Mouse (Mus musculus) MEL (cell line): ENCODE measurements at regions not wholly inside any gene's neighbourhood (a gene's known extent, or its start where the extent isn't known, plus 50 kb on each side); places are given as distances from the start of the nearest gene placed in this dataset.

Experiments used
- CHD1 ChIP-seq: IDR thresholded peaks from 2 replicates; pipeline ENCODE4 v1.6.1; 2012; ENCODE audit warnings: low read depth, mild to moderate bottlenecking, inconsistent platforms, low read length, improper control_type of control experiment
- CTCF ChIP-seq, 3 experiments: IDR thresholded peaks in 2 of 3; conservative IDR thresholded peaks in 1 of 3; 2 replicates each; pipeline ENCODE4 v1.5.1; 2011 to 2012; ENCODE audit warnings: low read length in 3 of 3, low read depth in 2 of 3, mild to moderate bottlenecking in 2 of 3, improper control_type of control experiment in 1 of 3, inconsistent platforms in 1 of 3, mixed read lengths in 1 of 3, moderate library complexity in 1 of 3; ENCODE audit not compliant: control insufficient read depth in 1 of 3, insufficient read depth in 1 of 3, poor library complexity in 1 of 3, severe bottlenecking in 1 of 3
- ETS1 ChIP-seq: IDR thresholded peaks from 2 replicates; pipeline ENCODE4 v1.6.1; 2012; ENCODE audit warnings: low read depth, mild to moderate bottlenecking, inconsistent platforms, low read length, improper control_type of control experiment, moderate library complexity
- GATA1 ChIP-seq: IDR thresholded peaks from 2 replicates; pipeline ENCODE4 v1.6.1; 2011; ENCODE audit warnings: low read depth, low read length, improper control_type of control experiment
- MAZ ChIP-seq: IDR thresholded peaks from 2 replicates; pipeline ENCODE4 v1.6.1; 2012; ENCODE audit warnings: low read depth, mild to moderate bottlenecking, inconsistent platforms, low read length, improper control_type of control experiment
- POLR2A ChIP-seq, 2 experiments: IDR thresholded peaks; 2 replicates each; pipeline ENCODE4 v1.6.1; 2011 to 2012; ENCODE audit warnings: low read length in 2 of 2, mild to moderate bottlenecking in 2 of 2, control low read depth in 1 of 2, improper control_type of control experiment in 1 of 2, low read depth in 1 of 2, moderate library complexity in 1 of 2; ENCODE audit not compliant: control insufficient read depth in 1 of 2, insufficient read depth in 1 of 2, poor library complexity in 1 of 2
- RAD21 ChIP-seq: IDR thresholded peaks from 2 replicates; pipeline ENCODE4 v1.6.1; 2011; ENCODE audit warnings: mild to moderate bottlenecking, low read depth, low read length, improper control_type of control experiment
- USF1 ChIP-seq: IDR thresholded peaks from 2 replicates; pipeline ENCODE4 v1.6.1; 2014; ENCODE audit warnings: low read depth, mild to moderate bottlenecking, inconsistent platforms, low read length, improper control_type of control experiment, moderate library complexity
- USF2 ChIP-seq, 2 experiments: IDR thresholded peaks; 2 replicates each; pipeline ENCODE4 v1.6.1; 2011 to 2012; ENCODE audit warnings: improper control_type of control experiment in 2 of 2, low read length in 2 of 2, borderline replicate concordance in 1 of 2, inconsistent platforms in 1 of 2, low read depth in 1 of 2, mild to moderate bottlenecking in 1 of 2; ENCODE audit not compliant: insufficient read depth in 1 of 2
- ZC3H11A ChIP-seq: IDR thresholded peaks from 2 replicates; pipeline ENCODE4 v1.6.1; 2012; ENCODE audit warnings: low read depth, mild to moderate bottlenecking, inconsistent platforms, low read length, improper control_type of control experiment

DNA sequence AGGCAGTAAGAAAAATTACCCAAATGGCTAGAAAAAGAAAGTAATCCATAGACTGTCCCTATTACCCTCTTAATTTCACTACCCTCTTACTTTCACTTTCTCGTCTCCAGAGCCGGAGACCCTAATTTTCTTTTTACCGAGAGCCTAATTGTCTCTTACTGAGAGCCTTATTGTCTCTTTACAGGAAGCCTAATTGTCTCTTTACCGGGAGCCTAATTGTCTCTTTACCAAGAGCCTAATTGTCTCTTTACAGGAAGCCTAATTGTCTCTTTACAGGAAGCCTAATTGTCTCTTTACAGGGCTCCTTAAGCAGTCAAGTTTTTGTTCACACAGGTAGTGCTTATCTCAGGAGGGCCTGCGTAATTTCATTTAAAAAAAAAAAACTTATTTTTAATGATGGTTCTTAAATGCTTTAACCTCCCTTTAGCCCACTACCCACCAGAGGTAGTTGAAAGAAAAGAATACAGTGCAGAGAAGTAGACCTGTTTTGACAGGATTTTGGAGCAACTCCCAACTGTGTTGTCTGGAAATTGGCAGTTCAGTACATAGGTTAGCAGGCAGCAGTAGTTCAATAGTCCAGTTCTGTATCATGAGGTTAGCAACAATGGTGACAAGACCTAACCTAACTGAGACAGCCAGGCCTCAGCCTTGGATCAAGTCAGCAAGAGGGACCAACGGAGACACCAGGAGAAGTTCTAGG, 724.2 kb downstream of the Rpia start:
- TF ChIP-seq USF2 (IDR thresholded peaks at IDR 0.05; ENCODE audit: borderline replicate concordance in 1 of 2, insufficient read depth in 1 of 2, low read depth in 1 of 2, low read length in 2 of 2) (no peak), GATA1 (no peak), CTCF (IDR thresholded peaks at IDR 0.05 in 2 of 3, conservative IDR thresholded peaks at IDR 0.05 in 1 of 3; ENCODE audit: control insufficient read depth in 1 of 3, insufficient read depth in 1 of 3, low read depth in 2 of 3, low read length in 3 of 3, poor library complexity in 1 of 3, severe bottlenecking in 1 of 3) (no peak), POLR2A (IDR thresholded peaks at IDR 0.05; ENCODE audit: control insufficient read depth in 1 of 2, insufficient read depth in 1 of 2, low read depth in 1 of 2, low read length in 2 of 2, poor library complexity in 1 of 2) (no peak), RAD21 (no peak), MAZ (no peak), CHD1 (no peak), ETS1 (no peak), ZC3H11A (no peak), USF1 (no peak)
